Mouse (Mus musculus) brain, embryonic 14.5 days (tissue): Measurements from ENCODE around the gene Mrpl35.

Source experiments
- CTCF ChIP-seq: fragments of 200-500 bp; IDR thresholded peaks from 2 replicates; pipeline ENCODE4 v1.5.1; 2012; ENCODE audit warnings: inconsistent platforms, mild to moderate bottlenecking, moderate library complexity, borderline replicate concordance; ENCODE audit not compliant: insufficient read depth, insufficient read length; ENCODE audit errors: extremely low read depth
- POLR2A ChIP-seq: fragments of 200-500 bp; IDR thresholded peaks from 2 replicates; pipeline ENCODE4 v1.6.1; 2012; ENCODE audit warnings: mild to moderate bottlenecking, inconsistent platforms, borderline replicate concordance; ENCODE audit not compliant: poor library complexity, insufficient read depth, insufficient read length, severe bottlenecking; ENCODE audit errors: extremely low read depth

- no peak for TF ChIP-seq CTCF
- TF ChIP-seq POLR2A, result peak; percentile 94
These were observed 4.2 kb upstream of the Mrpl35 start, which contains the start of gene Immt for GRCm38 (mm10) chr6:71830690-71831580.
